Mouse (Mus musculus) CH12F3 (cell line): ENCODE measurements around the gene Top2a.

Experiments
- in situ Hi-C: fragments of 300-500 bp; cut with MboI; formaldehyde crosslinking; loops from 2 replicates; pipeline ENCODE4 v1.14.3; 2020; ENCODE audit warnings: low sequenced_read_pairs

Gene Top2a

GRCm38 (mm10) chr11:99023500-99024467 is at the start of gene Top2a:
Gene Top2a, minus strand, starts transcription at chr11:99024189.
- in situ Hi-C loops: no loop called here

- in situ Hi-C loops: no loop called here
These were observed 49.8 kb upstream of the Top2a start for GRCm38 (mm10) chr11:99073781-99074180.

DNA sequence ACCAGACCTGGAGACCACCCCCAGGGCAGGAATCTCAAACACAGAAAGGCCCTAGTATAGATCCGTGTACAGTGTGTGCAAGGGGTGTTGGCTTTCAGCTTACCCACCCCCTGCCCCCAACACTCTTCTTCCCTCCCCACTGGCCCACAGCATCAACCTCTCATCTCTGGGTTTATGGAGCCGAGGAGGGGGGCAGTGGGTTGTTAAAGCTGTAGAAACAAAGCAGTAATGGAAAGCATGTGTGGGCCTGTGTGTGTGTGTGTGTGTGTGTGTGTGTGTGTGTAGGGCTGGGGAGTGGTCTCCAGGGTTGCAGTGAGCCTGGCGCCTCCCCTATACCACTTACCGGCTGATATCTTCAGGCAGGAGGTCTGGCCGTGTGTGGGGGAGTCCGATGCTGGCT is 47.9 kb upstream of the Top2a start:
- in situ Hi-C loops: no loop called here

DNA sequence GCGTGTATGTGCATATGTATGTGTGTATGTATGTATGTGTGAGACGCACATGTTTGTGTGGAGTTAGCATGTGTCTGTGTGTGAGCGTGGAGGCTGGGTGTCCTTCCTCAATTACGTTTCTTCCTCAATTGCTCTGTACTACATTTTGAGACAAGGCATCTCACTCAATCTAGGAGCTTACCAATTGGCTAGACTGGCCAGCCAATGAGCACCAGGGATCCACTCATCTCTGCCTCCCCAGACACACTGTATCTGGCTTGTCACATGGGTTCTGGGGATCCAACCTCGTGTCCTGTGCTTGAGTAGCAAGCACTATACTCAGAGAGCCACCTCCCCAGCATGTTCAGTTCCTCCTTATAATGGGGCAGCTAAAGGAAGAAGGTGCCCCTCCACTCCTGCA is 44.5 kb upstream of the Top2a start:
- in situ Hi-C loops: no loop called here

GRCm38 (mm10) chr11:99067591-99067990 is 43.6 kb upstream of the Top2a start:
- in situ Hi-C loops: no loop called here

DNA sequence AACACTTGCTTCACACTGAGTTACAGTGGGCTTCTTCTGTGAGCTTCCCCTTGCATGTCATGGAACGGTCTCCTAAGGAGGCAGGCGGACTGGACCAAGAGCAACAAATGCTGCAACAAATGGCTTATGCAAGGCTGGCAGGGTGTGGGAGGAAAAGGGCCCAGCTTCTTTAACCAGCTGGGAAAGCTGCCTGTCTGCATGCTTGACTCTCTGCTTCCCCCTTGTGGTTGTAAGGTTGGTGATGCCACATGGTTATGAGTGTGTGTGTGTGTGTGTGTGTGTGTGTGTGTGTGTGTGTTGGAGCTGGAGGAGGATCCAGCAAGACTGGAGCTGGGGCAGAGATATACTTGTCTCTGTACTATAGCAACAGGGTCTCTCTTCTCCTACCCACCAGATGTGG is 42.0 kb upstream of the Top2a start:
- in situ Hi-C loops: no loop called here

DNA sequence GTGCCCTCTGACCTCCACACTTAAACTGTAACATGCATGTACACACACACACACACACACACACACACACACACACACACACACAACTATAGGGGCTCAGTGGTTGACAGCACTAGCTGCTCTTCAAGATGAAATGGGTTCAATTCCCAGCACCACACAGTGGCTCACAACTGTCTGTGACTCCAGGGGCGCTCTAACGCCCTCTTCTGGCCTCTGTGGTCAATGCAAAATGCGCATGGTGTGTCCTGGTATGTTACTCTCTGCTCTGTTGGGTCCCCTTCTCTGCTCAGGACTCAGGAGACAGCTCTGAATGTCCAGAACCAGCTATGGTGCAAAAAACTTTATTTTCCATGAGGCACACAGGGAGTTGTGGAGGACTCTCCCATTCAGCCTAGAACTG is 41.4 kb upstream of the Top2a start:
- in situ Hi-C loops: no loop called here

GRCm38 (mm10) chr11:99063406-99064131 is 39.6 kb upstream of the Top2a start:
- in situ Hi-C loops: no loop called here

- in situ Hi-C loops: no loop called here
These were observed 38.7 kb upstream of the Top2a start for GRCm38 (mm10) chr11:99062661-99063060.

DNA sequence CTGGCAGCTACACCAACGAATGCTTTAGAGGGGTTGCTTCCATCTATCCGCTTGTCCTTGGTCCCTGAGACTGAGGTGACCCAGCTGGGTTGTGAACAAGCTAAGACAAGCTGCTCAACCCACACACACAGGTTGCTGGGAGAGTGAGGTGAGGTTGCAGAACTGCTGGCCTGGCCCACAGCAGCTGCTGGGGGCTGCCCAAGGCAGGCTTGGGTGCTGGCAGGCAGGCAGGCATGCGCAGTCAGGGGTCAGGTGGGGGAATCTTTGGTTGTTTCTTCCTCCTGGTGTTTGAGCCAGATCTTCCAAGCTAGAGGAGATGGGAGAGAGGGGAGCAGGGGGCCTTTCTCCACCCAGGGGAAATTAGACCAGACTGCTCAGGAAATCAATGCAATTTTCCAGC is 36.4 kb upstream of the Top2a start:
- in situ Hi-C loops: no loop called here

GRCm38 (mm10) chr11:99055571-99056452 is 31.8 kb upstream of the Top2a start:
- in situ Hi-C loops: no loop called here

GRCm38 (mm10) chr11:99055143-99055542 is 31.2 kb upstream of the Top2a start:
- in situ Hi-C loops: no loop called here

DNA sequence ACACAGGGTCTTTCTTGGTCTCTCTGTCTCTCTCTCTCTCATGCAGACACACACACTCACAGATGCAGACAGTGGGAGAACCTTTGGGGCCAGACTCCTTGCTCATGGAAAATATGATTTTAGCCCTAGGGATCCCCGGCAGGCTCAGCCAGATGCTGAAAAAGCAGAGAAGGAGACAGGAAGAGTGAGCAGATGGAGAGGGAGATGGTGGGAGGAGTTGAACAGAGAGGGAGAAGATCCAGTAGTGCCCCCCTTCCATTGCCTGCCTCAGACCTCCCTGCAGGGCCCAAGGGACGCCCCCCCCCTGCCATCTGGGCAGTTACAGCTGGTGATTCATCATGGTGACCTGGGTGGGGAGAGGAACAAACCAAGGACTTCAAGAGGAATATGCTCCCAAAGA is 23.7 kb upstream of the Top2a start:
- in situ Hi-C loops: loop anchor here (25.0 kb wide), 1 partner anchor 90 kb away; no protein-coding TSS in a partner anchor

DNA sequence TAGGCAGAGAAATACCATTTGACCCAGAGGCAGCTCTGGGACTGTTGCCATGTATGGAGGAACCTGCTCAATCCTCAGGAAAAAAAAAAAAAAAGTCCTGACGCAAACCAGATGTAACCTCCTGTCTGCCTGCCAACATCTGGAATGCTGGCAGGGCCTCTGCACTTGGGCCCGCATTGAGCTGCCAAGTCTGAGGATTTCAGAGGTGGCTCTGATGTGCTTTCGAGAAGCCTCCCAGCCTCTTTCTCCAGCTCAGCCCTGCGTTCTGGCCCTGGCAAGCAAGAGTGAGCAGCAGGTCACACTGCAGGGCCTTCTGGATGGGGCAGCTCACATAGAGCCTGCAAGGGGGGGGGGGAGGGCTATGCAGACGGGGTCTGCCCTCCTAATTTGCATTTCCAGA is 23.1 kb upstream of the Top2a start:
- in situ Hi-C loops: loop anchor here (25.0 kb wide), 1 partner anchor 90 kb away; no protein-coding TSS in a partner anchor

DNA sequence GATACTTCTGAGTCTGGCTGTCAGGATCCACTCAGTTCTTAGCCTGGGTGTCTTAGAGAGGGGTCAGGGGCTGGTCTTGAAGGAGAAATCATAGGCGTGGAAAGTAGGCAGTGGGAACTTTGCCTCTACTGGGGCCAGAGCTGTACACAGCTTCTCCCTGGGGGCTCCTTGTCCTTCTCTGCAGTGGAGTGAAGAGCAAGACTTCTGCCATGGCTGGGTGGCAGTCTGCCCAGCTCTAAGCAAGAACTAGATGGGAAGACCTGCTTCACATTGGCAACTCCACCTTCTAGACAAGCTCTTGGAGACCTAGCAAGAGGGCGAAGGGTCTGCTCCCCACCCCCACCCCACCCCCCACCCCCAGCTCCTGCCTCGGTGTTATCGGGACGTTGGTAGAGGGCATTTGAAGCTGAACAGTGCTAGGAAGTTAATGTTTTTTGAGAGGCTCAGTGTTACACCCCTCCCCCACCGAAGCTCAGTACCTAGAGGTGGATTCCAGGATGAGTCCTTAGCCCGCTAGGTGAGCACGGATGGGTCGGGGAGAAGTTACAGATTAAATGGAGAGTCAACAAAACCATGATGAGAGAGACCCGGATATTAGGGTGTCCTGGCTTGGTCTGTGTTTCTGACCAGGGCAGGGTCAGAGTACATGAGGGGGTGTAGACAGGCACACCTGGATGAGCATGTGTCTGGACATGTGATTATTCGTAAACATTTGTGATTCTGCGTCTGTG is 21.3 kb upstream of the Top2a start:
- in situ Hi-C loops: loop anchor here (25.0 kb wide), 1 partner anchor 92 kb away; no protein-coding TSS in a partner anchor

- in situ Hi-C loops: loop anchor here (25.0 kb wide), 1 partner anchor 93 kb away; no protein-coding TSS in a partner anchor
These were observed 20.3 kb upstream of the Top2a start for GRCm38 (mm10) chr11:99044306-99044705.

DNA sequence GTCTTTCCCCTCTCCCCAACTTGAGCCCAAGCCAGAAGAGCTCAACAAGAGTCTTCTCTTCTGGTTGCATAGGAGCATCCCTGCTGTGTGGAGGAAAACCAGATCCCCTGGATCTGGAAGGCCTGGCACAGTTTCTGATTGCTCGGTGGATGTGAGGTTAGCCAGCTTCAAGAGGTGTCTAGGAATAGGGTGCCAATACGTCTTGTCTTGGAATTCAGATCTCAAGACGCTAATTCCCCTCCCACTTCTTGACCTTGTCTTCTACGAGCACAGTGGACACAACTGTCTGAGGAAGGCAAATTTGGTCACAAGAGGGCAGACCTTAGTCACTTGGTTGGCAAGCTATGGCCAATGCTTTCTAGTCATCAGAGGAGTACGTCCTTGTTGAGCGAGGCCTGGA is 19.6 kb upstream of the Top2a start:
- in situ Hi-C loops: loop anchor here (25.0 kb wide), 1 partner anchor 94 kb away; no protein-coding TSS in a partner anchor

- in situ Hi-C loops: loop anchor here (25.0 kb wide), 1 partner anchor 94 kb away; no protein-coding TSS in a partner anchor
These were observed 18.9 kb upstream of the Top2a start for GRCm38 (mm10) chr11:99042834-99043431.
